Mouse (Mus musculus): ENCODE data around the gene March11.

March11 gene

DNA sequence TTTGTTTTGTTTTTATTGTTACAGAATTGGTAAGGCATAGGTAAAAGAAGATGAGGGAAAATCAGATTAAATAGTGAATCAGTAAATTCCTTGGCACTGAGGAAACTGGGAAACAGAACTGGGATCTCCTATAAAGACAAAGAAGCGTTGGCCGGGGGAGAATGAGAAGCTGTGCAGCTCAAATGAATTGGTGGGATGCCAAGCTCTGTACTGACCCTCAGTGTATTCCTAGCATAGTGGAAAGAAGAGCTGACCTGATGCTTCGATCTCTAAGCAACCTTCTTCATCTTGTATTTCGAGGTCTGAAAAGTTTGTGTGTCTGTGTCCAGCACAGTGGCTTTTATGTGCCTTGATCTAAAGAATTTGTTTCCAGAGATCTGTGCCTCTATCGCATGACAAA lies 64.9 kb downstream of the March11 start:
- DNase-seq (ENCODE audit: low read depth, low spot score): no peak

DNA sequence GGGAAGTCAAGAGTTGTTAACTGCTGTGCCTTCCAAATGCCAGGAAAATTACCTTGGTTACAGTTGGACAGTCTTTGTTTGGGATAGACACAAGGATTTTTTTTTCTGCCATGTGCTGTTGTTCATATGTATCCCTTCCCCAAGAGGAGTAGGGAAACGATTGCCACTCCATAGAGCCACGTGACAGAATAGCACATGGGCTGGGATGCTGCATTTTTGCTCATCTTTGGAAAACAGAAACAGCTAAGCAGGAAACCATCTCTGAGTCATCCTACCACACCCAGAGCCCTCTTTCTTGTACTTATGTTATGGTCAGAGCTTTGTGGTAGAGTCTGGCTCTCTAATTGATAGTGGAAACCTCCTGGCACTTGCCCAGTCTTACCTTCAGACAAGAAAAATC lies 65.4 kb downstream of the March11 start:
- DNase-seq (ENCODE audit: low read depth, low spot score): no peak

DNA sequence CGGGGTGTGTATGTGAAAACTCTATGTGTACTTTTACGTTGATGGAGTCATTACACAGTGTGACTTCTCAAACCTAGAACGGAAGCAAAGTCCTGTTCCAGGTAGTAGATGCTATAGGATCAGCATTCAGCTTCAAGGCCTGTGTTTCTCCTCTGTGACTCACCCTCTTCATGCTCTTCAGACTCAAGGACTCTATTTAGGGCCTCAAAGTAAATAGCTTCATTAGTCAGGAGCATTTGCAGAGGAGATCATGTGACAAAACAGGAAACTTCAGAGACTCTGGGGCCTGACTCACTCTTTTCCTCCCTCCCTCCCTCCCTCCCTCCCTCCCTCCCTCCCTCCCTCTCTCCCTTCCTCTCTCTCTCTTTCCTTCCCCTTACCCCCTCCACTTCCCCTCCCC lies 66.1 kb downstream of the March11 start:
- no peak for DNase-seq (ENCODE audit: low read depth, low spot score)

DNA sequence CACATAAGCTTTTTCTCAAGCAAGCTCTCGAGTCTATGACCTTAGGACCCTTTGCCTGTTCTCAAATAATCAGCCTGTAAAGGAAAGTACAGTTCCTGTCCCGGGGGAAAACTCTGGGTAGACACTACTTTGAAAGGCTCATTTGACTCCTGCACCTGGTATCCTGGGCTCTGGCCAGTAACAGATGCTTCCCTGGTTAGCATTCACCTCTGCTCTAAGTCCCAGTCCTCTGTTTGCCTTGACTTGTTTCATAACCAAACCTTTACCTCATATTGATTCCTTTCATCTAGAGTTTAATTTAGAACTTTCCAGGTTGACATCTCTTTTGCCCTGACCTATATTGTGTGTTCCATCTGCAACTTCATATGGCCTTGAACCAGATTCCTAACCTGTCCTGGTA lies 68.5 kb downstream of the March11 start:
- DNase-seq (ENCODE audit: low read depth, low spot score): no peak

DNA sequence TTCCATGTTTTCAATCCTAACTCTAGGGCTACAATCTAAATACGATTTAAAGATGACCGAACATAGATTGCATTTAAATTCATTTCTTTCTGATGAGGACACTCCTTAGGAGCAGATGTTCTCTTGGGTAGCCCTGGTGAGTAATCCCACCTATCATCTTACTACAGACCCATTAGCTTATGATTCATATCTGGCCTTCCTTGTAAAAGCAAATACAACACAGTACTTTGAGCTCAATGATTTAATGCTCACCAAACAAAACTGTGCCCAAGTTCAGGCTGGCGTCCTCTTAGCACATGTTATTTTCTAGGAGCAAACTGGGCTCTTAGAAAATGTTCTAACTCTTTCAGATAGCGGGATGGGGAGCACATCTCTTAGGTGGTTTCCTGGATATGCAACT lies 70.0 kb downstream of the March11 start:
- no peak for DNase-seq (ENCODE audit: low read depth, low spot score)

DNA sequence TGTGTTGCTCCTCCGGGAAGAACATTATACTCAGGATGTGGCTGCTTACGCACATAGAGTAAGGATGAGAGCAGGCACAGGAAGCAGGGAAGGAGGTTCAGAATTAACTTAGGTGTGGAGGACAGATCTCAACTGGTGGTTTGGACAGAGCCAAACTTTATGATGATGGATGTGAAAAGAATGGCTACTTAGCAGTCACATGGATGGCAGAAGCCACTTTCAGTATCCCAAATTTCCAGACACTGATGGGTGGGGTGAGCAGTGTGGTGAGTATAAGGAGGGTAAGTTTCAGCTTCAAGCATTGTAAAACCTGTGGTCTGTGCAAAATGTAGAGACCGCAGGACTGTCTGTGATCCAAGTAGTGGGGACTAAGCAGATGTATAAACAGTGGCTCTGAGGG lies 71.0 kb downstream of the March11 start:
- no peak for DNase-seq (ENCODE audit: low read depth, low spot score)

DNA sequence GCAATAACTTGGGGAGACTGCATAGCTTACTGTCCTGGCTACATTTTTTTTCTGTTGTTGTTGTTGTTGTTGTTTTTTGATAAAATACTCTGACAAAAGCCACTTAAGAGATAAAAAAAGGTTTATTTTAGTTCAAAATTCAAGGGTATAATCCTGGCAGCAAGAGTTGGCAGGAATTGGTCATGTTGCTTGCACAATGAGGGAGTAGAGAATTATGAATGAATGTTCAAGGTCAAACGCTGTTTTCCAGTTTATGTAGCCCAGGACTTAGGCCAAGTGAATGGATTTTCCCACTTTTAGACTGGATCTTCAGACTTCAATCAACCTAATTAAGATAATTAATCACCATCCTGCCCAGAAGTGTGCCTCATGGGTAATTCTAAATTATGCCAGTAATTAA lies 72.0 kb downstream of the March11 start:
- no peak for DNase-seq (ENCODE audit: low read depth, low spot score)

DNA sequence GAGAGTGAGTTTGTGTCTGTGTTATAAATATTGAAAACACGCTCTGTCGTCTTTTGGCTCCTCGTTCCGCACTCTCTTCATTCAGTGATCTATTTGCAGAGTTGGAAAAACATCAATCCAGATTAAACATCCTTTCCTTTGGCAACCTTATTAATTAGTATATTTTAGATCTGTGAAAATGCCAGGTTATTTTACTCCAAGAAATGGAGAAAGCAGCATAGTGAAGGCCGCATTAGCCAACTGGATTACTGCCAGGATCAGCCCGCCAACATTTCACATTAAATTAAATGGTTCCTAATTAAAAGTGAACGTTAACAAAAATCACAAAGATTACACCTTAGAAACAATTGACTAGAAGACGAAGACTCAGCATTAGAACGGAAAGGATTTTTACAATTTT lies 81.2 kb downstream of the March11 start:
- DNase-seq (ENCODE audit: low read depth, low spot score): no peak

DNA sequence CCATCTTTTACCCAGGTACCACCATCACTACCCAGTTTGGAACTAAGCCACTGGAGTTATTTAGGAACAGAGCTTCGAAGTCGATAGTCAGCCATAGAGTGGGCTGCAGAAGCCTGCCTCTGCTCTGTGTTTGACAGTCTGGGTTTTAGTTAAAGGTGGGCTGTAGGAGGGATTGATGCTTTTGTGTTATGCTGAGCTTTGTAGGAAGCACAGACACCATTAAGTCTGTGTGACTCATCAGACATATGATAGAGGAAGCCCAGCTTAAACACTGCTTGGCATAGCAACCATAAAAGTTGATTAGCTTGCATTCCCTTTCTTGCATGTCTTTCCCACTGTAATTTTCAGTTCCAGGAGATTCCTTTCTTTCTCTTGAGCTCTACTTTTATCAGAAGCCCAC lies 87.7 kb downstream of the March11 start:
- DNase-seq (ENCODE audit: low read depth, low spot score): no peak

DNA sequence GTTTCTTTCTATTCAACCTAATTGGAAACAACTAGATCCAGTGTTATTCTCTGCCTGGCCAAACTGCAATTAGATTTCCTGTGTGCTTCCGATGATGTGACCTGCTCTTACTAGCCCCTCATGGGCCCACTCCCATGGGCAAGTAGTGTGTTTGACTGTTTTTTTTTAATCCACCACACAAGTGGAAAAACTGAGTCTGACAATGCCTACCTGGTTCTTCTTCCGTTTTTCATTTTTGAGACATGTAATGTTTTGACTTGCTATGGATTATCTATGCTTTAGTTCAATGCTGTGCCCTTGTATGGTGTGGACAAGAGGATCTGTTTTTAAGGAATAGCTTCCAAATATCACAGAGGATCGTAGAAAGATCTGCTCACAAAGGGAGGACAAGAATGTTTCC lies 116.4 kb downstream of the March11 start:
- DNase-seq (ENCODE audit: low read depth, low spot score): no peak

DNA sequence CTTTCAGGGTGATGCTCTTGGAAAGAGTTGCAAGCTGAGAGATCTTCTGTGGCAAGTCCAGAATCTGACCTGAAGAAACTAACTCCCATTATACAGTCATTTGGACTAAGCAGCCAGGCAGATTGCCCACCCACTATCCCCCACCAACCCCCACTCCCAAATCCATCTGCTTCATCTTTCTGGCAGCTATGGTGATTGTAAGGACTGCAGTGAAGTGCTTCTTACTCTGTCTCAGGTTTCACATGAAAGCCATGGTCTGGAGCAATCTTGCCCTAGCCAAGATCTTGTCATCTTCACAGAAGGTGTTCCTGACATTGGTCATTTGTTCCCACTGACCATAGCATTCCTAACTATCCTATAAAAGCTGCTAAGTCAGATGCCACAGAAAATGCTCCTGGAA lies 117.4 kb downstream of the March11 start:
- DNase-seq (ENCODE audit: low read depth, low spot score): no peak

DNA sequence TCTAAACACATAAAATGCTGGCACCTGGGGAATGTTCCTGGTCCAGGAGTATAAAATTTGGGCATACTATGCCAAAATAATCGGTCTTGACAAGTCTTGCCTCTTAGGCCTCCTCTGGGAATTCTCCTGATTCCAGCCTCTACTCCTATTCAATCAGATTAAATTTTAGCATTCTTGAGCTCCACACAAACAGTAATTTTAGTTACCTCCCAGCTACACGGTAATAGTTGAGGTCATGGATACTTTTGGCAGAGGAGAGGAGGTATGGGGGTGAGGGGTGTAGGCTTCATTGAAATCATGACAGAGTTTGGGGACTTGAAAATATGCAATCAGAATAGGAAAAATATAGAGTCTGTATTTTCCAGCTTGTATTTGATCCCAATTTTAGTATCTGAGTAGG lies 121.7 kb downstream of the March11 start:
- DNase-seq (ENCODE audit: low read depth, low spot score): no peak

DNA sequence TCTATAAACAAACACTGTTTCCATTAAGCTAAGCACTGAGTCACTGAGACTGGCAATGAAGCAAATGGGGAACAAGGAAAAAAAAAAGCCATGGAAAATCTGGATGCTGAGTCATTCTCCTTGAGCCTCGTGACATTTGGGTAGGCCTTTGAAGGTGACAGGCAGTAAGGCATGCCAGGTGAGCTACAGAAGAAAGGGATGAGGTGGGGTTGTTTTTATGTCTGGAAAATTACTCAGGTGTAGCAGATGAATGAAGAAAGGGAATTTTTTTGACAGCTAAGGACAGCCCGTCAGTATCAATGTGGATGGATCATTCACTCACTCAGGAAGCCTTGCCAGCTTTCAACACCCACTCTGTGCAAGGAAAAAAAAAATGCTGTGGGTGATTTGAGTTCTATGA lies 123.8 kb downstream of the March11 start:
- no peak for DNase-seq (ENCODE audit: low read depth, low spot score)

DNA sequence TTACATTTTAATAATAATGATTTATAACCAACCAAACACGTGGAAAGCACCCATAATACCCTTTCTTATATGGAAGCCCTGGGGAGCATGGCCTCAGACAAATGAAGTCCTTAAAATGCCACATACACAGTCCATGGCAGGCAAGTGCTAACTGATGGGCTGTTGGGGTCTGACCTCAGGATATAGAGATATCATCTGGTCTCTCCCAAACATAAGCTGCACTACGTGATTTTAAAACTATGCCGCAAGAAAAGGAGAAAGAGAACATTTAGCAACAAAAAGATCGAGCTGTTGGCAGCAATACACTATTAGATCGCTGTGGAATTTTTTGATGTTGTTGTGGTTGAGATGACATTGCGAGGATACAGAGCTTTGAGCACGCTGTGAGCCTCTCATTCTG lies 126.9 kb downstream of the March11 start:
- no peak for DNase-seq (ENCODE audit: low read depth, low spot score)

DNA sequence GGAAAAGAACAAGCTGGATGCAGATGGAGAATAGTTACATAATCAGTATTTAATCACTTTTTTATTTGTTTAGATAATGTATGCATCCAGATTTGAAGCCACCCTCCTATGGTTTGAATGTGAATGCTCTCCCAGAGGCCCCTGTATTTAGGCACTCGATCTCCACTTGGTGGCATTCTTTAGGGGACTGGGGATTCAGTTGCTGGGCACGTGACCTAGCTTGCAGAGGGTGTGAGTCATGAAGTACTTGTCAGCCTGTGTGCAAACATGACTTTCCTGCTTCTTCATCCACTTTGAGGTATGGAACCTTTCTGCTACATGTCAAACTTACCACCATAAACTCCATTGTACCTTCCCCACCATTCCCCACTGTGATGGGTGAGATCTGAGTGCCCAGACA lies 128.3 kb downstream of the March11 start:
- no peak for DNase-seq (ENCODE audit: low read depth, low spot score)
